Mouse (Mus musculus) adrenal gland (tissue): Measurements from ENCODE around the gene Insrr.
"Not testable (repeated sequence)": the region's sequence is repeated elsewhere in the genome, so short reads cannot be mapped to it uniquely, and the experiment has no call there.

ENCODE experiments used
- intact Hi-C: fragments of 180-260 bp; cut with DNase I; formaldehyde crosslinking; loops from one replicate; pipeline ENCODE4 v1.15.1; 2025

The Insrr gene

DNA sequence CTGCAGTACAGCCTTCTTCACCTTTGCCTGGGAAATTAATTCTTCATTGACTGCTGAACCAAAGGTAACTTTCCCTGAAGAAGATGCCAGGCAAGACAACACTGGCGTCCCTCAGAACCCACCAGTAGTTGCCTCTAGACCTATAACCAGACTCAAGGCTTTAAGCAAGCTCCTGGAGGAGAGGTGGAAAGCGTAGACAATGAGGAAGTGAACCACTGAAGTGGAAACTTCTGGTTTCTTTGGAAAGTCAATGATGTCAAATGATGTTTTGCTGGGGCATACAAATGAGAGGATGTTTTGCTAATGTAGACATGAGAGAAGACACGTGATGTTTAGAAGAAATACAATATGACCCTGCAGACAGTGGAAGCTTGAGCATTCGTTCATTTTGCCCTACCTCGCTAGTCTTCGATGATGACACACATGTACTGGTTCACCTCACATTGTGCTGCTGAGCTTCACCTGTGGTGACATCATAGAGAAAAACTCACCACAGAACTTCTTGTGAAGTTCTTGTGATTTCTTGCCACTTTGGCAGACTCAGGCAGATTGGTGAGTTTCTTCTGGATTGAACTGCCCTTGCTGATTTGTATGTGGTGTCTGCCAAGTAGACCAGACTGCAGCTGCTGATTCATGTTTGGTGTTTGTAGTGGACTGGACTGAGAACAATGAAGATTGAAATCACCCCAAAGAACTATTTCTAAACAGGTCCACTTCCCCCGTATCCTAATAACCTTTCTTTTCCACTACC lies 35.5 kb downstream of the Insrr start:
- intact Hi-C loops = no loop called here

- intact Hi-C loops = no loop called here
Measured at GRCm38 (mm10) chr3:87833482-87833881, 36.7 kb downstream of the Insrr start.

GRCm38 (mm10) chr3:87838622-87839021 lies 41.9 kb downstream of the Insrr start:
- intact Hi-C loops = loop anchor here (5.0 kb wide), 1 partner anchor 66 kb away; no protein-coding TSS in a partner anchor

GRCm38 (mm10) chr3:87840858-87841257 lies 44.1 kb downstream of the Insrr start:
- intact Hi-C loops = no loop called here

DNA sequence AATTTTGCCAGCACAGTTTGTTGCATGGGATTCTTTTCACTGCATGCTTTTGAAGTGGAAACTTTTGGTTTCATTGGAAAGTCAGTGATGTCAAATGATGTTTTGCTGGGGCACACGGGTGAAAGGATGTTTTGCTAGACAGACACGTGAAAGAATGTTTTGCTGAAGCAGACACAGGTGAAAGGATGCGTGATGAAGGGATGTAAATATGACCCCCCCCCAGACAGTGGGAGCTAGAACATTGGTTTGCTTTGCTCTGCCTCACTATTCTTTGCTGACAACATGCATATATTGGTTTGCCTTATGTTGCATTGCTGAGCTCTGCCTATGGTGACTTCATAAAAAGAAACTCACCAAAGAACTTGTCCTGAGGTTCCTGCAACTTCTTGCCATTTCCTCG lies 48.2 kb downstream of the Insrr start:
- intact Hi-C loops = no loop called here

DNA sequence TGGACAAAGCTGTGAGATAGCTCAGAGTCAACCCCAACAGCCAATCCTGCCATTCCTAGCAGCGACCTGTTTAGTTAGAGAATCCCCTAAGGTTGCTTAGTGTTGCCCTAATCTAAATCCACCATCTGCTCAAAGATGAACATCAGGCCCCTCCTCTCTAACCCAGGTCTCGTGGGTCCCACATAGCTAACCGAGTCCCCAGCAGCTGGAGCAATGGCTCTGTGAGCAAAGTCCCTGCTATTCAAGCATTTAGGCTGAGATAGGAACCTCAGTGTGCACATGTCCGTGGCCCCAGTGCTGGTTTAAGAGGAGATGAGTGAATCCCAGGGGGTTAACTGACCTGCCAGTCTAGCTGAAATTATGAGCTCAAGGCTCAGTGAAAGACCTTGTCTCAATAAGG lies 49.4 kb downstream of the Insrr start:
- intact Hi-C loops = no loop called here

DNA sequence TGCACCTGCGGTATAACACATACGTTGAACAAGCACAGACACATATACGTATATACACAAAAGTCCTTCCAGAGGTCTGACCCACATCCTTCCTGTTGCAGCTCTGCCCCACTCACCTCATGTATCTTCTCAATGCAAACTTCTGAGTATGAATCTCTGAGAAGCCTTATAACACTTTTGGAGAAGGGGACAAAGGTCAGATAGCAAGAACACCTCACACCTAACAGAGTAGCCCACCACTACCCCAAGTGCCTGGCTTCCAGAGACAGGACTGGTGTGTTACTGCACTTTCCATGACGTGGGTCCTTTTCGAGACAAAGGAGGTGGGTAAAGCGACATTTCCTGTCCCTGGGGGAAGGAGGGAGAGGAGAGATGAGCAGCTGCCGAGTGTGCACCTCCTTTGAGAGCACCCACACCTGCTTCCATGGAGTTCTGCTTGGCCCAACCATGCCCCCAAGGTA lies 49.9 kb downstream of the Insrr start, which contains the start of gene Sh2d2a:
Sh2d2a (plus strand) TSS at position 106 of the 461 bp plus-strand sequence.
- intact Hi-C loops = no loop called here

DNA sequence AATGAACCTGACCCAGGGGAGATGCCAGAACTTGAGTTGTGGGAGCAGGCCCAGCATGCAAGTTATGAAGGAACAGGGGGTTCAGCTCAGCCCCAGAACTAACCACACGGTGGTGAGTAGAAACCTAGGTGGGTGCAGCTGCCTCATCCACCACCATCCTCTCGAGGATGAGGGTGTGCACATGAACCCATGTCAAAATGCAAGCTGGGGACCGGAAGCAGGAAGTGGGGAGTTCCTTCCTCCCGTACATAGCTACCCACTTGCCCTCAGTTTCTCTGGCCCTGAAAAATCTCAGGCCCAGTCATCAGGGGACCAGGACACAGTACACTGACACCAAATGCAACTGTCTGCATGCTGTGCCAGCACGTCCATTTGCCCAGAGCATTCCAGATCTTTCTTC lies 50.9 kb downstream of the Insrr start:
- intact Hi-C loops = no loop called here

GRCm38 (mm10) chr3:87849117-87849516 lies 52.4 kb downstream of the Insrr start:
- intact Hi-C loops = no loop called here

DNA sequence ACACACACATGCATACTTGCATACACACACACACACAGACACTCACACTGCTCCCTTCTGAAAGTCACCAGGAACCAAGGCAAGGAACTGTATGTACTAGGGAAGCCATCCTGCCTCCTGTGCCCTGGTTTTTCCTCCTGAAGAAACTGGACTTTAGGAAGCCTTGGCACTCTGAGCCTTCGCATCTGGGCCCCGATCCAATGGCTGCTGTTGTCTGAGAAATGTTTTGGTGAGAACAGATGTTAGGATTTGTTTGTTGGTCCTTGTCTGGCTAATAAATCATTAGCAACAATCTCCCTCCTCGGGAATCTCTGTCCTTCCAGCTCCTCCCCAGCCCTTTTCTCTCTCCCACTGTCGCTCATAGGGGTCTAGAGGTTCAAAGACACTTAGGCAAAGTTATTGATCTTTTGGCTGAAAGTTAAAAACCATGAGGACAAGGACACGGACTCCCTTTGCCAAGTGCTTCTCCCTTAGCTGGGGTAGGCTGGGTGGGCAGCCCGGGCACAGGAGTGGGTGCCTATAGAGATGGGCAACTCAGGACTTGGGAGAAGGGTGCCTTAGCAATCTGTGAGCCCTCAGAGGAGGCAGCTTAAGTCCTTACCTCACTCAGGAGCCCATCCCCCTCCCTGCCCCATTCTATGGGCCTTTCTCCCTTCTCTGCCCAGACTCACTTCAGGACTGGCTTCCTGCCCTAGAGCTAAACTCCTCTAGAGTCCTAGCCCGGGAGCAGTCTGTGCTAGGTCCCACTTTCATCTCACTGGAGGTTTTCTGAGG lies 58.2 kb downstream of the Insrr start:
- intact Hi-C loops = no loop called here

DNA sequence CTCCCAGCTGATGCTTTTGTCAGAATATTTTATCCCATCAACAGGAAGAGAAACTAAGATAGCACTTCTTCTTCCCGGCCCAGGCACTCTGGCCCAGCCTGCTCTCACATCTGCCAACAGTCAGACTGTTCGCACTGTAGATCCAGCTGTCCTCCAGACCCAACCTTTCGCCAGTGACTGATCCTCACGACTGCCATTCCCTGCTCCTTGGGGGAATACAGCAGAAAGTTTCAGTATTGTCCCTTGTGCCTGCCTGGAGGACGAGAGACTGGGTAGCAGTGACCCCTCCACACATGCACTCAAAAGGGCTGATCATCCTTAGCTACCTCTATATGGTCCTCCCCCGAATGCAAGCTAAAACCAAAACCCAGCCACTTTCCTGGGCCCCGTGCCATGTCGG lies 59.2 kb downstream of the Insrr start:
- intact Hi-C loops = no loop called here

DNA sequence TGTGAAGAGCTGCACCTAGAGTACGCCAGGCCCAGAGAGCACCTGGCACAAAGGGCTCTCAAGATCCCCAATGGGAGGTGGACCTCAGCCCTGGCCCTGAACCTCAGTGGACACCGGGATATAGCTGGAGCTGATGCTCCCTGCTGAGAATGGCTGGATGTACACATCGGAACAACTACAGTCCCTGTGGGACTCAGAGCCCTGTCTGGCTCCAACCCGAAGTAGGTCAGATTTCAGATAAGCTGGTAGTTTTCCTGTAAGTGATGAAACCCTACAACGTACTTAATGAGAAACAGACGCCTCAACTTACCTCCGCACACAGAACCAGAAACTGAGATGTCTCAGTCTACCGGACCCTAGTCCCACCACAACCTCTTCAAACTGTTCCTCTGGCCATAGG lies 60.9 kb downstream of the Insrr start:
- intact Hi-C loops = no loop called here

DNA sequence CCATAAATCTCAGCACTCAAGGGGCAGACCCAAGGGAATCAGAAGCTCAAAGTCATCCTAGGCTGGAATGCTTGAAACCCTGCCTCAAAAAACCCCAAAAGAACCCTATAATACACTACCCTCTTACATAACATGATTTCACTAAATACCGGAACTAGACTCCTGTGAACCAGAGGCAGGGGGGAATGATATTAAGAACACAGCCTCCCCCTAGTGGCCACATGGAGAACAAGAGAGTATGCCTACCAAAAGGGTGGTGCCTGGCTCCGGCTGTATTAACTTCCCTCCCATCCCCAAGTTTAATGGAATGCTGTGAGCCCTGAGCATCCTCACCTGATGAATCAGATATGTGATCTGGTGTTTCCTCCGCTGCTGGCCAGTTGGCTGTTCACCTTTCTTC lies 63.1 kb downstream of the Insrr start:
- intact Hi-C loops = no loop called here

DNA sequence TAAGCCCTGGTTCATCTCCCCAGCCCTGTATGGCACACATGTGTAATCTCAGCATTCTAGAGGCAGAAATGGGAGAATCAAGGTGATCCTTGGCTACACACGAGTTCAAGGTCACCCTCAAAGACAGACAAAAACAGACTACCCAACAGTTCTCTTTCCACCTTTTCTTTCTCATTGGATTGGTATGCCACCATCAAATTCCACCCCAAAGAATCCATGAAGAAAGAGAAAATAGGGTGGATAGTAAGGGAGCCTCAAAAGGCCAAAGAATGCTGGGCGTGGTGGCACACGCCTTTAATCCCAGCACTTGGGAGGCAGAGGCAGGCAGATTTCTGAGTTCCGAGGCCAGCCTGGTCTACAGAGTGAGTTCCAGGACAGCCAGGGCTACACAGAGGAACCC lies 67.4 kb downstream of the Insrr start:
- intact Hi-C loops = not testable (repeated sequence)
